Mouse (Mus musculus): ENCODE measurements at regions not wholly inside any gene's neighbourhood (a gene's known extent, or its start where the extent isn't known, plus 50 kb on each side); places are given as distances from the start of the nearest gene placed in this dataset.
"Not testable (repeated sequence)": the region's sequence is repeated elsewhere in the genome, so short reads cannot be mapped to it uniquely, and the experiment has no call there.

DNA sequence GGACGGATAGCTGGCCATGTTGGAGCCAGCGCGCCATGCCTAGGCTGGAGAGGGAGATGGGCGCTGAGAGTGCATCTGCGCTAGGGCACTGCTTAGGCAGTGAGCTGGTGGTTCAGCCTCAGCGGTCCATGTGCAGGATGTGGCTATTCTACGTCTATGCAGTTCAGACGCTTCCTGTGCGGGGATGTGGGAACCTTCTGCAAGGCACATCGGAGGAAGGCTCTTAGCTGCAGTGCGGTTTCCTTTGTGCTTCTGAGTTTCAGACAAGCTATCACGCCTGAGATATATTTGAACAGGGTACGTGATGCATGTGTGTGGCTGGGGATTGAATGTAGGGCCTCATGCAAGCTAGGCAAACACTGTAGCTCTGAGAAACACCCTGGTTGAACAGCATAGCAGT is 54.4 kb upstream of the Lrpprc start:
- in situ Hi-C loops (cut with MboI; ENCODE audit: unreplicated experiment in 2 of 2) = loop anchor here (25.0 kb wide), 3 partner anchors 1217 to 1967 kb away; partner anchors contain the start of gene Gm10309 (in 1 of the 2)

DNA sequence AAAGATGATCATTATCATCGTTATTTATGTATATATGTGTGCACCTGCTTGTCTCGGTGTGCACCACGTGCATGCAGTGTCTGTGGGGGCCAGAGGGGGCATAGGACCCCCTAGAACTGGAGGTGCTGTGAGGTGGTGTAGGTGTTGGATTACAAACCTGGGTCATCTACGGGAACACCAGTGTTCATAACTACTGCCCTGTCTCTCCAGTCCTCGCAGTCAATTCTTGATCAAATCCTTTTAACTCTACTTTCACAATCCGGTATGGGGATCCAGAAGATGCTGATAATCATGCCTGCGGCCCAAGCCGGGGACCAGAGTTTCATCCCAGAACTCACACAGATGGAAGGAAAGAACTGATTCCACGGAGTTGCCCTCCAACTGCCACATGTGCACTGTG is 55.6 kb upstream of the Lrpprc start:
- in situ Hi-C loops (cut with MboI; ENCODE audit: unreplicated experiment in 2 of 2) = loop anchor here (25.0 kb wide), 3 partner anchors 1216 to 1966 kb away; partner anchors contain the start of gene Gm10309 (in 1 of the 2)

DNA sequence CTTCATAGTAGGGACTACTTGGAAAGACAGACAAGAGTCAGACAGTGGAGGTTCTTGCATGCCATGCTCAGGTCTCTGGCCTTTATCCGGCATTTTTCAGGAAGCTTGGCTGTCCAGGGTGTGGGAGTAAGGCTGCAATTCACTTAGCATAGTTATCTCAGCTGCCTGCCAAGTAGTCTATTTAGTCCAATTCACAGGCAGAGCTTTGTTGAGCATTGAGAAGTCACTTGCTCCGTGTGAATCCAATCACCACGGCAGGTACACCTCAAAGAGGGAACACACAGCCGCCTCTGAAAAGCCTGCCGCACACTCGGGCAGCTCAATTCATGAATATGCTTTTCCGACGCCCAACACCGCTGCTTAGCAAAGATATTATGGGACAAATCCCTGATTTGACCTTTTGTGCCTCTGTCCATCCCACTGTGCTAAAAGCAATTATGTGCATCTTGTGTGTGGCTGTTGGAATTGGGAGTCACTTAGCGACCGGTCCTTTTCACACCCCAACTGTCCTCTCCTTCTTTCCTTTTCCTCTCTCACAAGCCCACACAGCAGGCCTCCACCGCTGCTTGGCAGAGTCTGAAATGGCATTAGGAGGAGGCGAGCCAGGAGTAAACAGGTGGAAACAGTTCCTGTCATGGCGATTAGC is 57.9 kb upstream of the Lrpprc start:
- in situ Hi-C loops (cut with MboI; ENCODE audit: unreplicated experiment in 2 of 2) = loop anchor here (25.0 kb wide), 3 partner anchors 1214 to 1964 kb away; partner anchors contain the start of gene Gm10309 (in 1 of the 2)

DNA sequence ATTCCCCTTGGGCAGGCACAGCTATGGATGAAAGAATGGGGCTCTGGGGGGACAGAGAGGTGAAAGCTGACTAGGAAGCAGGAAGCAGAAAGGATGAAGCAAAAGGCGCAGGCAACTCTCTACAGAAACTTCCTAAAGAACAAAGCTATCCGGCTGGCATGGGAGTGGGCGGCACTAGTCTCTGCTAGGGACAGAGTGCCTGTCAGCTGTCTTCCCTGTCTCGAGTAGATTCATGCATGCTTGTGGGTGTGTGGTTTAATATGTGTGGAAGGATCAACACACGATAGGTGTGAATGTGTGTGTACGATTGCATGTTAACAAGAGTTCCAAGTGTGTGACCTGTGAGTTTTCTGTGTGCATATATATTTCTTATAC is 58.4 kb upstream of the Lrpprc start:
- in situ Hi-C loops (cut with MboI; ENCODE audit: unreplicated experiment in 2 of 2) = loop anchor here (25.0 kb wide), 3 partner anchors 1213 to 1963 kb away; partner anchors contain the start of gene Gm10309 (in 1 of the 2)

DNA sequence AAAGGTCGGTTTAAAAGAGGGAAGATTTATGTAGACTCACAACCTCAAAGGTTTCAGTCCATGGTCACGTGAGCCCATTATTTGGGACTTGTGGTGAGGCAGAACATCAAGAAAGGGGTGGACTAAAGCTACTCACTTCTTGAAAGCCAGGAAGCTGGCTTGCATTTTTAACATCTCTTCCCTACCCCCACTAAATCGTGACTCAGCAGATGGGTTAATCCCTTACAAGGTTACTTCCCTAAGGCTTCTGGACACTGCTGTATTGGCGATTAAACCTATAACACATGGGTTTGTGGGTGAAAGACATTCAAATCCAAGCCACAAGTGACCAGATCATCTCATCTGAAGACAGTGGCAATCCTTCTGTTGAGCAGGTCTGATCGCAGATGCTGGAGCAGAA is 59.9 kb upstream of the Lrpprc start:
- in situ Hi-C loops (cut with MboI; ENCODE audit: unreplicated experiment in 2 of 2) = no loop called here

DNA sequence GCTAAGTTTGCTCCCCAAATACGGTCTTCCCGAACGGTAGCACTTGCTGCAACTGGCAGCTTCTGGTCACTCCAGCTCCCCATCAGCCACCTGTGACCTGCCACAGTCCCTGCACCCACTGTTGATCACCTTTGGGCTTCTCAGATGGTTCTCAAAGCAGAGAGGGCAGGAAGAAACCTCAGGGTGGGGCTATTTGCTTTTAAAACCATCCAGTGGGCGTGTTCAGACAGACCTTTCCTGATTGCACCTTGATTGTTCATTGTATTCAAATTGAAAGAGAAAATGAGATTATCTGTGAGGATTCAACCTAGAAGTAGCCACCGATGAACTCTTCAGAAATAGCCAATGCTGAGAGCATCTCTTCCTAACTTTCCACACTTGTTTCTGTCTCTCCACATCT is 60.3 kb upstream of the Lrpprc start:
- in situ Hi-C loops (cut with MboI; ENCODE audit: unreplicated experiment in 2 of 2) = no loop called here

DNA sequence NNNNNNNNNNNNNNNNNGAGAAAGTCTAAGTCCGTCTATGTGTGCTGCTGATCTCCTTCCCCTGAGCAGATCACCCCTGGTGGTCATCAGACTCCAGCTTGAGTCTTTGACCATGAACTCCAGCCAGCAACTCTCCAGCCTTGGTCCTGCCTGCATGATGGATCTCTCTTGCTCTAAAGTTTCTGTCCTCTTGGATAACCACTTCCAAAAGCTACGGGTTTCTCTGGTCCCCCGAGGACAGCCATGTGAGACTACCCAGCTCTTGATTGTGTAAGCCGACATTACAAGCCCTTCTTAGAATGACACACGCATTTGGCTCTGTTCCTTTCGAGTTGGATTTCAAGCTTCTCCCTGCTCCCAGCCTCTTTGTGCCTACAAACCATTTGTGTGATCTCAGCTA is 66.4 kb upstream of the Lrpprc start:
- in situ Hi-C loops (cut with MboI; ENCODE audit: unreplicated experiment in 2 of 2) = no loop called here

DNA sequence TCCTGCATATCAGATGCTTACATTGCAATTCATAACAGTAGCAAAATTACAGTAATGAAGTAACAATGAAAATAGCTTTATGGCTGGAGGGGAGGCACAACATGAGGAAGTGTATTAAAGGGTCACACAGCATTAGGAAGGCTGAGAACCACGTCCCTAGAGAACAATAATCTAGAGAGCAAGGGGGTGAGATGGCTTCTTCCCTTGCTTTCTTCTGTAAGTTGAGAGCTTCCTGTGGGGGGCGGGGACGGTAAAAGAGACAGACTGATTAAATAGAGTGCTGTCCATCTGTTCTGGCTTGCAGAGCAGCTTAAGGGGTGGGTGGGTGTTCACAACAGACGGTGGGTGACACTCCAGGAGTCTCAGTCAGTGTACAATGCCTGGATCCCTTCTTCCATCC is 68.2 kb upstream of the Lrpprc start:
- in situ Hi-C loops (cut with MboI; ENCODE audit: unreplicated experiment in 2 of 2) = no loop called here

DNA sequence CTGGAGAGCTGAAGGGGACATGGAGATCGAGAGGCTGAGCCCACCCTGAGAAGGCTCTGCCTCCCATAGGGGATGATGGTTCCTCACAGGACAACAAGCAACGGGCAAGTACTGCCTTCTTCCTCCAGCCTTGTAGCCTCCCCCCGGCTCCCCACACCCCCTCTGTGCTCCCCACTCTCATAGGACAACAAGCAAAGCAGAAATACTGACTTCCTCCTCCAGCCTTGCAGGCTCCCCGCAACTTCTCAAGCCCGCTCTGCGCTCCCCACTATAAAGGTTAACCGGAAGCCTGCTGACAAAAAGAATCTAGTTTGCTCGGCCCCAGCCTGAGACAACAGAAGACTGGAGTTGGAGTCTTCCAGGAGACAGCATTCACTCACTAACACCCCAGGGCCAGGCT is 69.3 kb upstream of the Lrpprc start:
- in situ Hi-C loops (cut with MboI; ENCODE audit: unreplicated experiment in 2 of 2) = no loop called here

DNA sequence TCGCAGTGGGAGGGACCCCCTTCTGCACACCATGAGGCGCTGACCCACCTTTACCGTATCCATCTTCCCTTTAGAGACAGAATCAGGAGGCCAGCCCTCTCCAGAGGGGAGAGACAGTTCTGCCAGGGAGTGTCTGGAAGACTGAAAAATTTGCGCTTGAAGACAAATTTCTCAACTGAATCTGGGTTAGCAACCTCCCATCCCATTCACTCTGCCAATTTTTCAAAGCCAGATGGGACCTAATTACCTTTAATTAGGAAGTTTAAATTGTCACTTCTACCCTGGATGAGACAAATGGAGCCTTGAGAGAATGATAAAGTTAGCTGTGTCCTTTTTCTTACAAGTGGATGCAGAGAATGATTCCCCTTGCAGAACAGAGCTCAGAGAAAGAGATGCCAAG is 70.2 kb upstream of the Lrpprc start:
- in situ Hi-C loops (cut with MboI; ENCODE audit: unreplicated experiment in 2 of 2) = no loop called here

DNA sequence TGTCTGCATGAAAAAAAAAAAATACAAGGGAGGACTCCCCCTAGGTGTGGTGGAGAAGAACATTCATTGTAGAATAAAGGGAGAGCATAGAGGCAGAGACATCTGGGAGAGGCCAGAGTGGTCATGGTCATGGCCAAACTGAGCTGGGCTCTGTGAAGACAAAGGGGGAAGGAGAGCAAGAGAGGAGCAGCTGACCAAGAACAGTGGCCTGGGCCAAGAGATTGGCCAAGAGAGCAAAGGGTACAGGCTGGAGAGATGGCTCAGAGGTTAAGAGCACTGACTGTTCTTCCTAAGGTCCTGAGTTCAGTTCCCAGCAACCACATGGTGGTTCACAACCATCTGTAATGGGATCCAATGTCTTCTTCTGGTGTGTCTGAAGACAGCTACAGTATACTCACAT is 73.6 kb upstream of the Lrpprc start:
- in situ Hi-C loops (cut with MboI; ENCODE audit: unreplicated experiment in 2 of 2) = not testable (repeated sequence)

DNA sequence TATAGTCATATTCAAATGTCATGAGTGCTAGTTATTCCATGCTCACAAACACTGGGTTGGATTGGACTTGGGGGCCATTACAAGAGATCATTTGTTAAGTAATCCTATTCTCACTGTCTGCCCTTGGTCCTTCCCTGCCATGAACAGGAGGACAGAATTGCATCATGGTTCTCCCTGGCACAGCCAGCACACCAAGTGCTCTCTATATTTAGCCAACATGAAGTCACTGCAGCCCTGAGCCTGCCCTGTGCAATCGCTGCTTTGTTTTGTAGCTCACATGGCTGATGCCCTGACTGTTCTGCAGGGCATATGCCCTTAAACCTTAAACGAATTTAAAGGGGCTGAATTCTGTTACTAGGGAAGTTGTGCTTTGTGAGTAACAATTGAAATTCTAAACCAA is 74.6 kb upstream of the Lrpprc start:
- in situ Hi-C loops (cut with MboI; ENCODE audit: unreplicated experiment in 2 of 2) = no loop called here

DNA sequence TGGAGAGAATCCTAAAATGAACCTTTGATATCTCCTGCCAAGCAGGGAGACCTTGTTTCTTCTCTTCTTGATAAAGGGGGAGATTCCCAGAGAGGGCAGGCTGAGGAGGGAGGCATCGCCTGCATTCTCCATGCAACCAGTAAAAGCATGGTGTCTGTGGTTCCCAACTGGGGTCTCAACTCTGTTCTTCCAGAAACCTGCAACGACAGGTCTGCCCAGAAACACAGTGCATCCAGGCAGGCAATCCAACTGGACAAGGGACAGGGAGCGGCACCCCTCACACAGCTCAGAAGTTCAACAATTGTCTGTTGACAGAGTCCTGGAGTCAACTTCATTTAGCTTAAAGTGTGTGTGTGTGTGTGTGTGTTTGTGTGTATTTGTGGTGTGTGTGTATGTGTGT is 75.0 kb upstream of the Lrpprc start:
- in situ Hi-C loops (cut with MboI; ENCODE audit: unreplicated experiment in 2 of 2) = no loop called here

DNA sequence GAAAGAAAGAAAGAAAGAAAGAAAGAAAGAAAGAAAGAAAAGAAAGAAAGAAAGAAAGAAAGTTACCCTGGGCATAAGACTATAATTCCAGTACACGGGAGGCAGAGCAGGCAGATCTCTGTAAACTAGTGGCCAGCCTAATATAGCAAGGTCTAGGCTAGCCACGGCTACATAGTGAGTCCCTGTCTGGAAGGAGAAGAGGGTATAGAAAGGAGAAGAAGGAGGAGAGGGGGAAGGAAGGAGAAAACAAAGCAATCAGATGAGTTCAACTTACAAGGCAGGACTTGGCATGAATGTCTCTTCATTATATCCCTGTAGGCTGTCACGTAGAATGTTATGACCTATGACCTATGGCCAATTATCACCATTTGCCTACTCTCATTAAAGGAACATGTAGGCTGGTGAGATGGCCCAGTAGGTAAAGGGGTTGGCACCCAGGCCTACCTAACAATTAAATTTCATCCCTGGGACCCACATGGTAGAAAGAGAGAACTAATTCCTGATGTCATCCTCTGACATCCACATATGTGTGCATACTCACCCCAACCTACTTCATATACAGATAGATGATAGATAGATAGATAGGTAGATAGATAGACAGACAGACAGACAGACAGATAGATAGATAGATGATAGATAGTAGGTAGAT is 78.6 kb upstream of the Lrpprc start:
- in situ Hi-C loops (cut with MboI; ENCODE audit: unreplicated experiment in 2 of 2) = no loop called here

DNA sequence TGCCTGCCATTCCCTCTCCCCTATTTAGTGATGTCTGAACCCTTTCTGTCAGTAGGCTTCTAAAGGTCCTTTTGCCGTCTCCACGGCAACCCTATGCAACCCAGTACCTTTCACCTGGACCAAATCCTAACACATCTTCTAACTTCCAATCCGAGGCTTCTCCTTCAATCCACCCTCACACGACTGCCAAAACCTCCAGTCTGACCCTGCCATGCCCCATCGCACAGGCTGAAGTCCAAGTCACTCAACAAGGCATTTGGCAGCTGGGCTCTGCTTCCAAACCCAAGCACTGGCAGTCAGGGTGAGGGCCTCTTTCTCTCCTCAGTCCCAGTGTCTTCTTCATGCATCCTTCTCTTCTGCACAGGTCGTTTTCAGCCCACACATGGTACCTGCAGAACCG is 83.0 kb upstream of the Lrpprc start:
- in situ Hi-C loops (cut with MboI; ENCODE audit: unreplicated experiment in 2 of 2) = loop anchor here (10.0 kb wide), 3 partner anchors 221 to 761 kb away; partner anchors contain the start of genes Camkmt (in 1 of the 2) and Prepl (in 1 of the 2)

DNA sequence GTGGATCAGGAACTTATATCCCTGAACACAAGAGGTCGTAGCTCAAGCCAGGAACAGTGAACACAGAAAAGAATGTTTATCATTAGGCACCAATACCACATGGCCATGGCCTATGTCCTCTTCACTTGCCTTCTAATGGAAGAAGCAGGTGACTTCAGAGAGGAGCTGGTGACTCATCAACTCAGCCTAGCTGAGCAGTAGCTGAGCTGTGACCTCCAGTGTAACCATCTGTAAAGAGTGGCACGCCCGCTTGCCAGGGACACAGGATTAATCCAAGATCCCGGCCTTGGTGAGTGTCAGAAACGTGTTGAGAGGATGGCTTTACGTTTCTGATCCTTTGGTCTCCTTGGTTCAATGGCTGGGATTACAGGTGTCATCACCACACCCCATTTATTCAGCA is 82.0 kb upstream of the Ppm1b start:
- in situ Hi-C loops (cut with MboI; ENCODE audit: unreplicated experiment in 2 of 2) = loop anchor here (10.0 kb wide), 3 partner anchors 220 to 760 kb away; partner anchors contain the start of genes Camkmt (in 1 of the 2) and Prepl (in 1 of the 2)

DNA sequence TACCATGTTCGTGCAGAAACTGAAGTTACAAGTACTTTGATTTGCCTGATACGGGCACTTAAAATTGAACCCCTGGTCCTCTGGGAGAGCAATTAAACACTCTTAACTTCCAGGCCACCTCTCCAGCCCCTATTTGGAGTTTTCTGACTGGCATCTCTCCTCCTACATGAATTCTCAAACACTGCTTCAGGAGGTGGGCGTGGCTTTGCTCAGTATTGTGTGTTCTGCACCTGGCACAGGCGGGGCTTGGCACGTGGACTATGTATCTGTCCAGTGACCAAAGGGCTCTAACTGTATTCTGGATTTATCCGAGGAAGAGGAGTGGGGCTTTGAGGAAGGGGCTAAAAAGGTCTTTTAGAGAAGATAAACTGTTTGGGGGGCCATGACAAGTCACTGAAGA is 81.5 kb upstream of the Ppm1b start:
- in situ Hi-C loops (cut with MboI; ENCODE audit: unreplicated experiment in 2 of 2) = loop anchor here (5.0 to 10.0 kb wide), 5 partner anchors 220 to 760 kb away; partner anchors contain the start of genes Camkmt (in 1 of the 2) and Prepl (in 1 of the 2)

DNA sequence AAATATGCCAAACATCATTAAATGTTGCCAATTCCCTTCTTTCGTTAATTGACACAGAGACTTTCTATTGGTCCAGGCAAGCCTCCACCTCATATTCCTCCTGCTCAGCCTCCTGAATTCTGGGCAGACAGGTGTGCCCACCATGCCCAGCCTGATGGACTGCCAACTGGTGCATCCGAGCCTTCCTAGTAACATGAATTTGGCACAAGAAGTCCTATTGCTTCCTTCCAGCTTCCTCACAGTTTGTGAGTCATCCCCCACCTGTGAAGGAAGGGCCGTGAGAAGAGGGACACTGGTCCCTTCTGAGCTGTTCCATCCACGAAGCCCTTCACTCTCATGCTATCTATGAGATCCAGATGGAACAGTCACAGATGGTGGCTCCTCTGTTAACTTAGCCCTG is 80.5 kb upstream of the Ppm1b start:
- in situ Hi-C loops (cut with MboI; ENCODE audit: unreplicated experiment in 2 of 2) = loop anchor here (5.0 to 10.0 kb wide), 5 partner anchors 219 to 759 kb away; partner anchors contain the start of genes Camkmt (in 1 of the 2) and Prepl (in 1 of the 2)

DNA sequence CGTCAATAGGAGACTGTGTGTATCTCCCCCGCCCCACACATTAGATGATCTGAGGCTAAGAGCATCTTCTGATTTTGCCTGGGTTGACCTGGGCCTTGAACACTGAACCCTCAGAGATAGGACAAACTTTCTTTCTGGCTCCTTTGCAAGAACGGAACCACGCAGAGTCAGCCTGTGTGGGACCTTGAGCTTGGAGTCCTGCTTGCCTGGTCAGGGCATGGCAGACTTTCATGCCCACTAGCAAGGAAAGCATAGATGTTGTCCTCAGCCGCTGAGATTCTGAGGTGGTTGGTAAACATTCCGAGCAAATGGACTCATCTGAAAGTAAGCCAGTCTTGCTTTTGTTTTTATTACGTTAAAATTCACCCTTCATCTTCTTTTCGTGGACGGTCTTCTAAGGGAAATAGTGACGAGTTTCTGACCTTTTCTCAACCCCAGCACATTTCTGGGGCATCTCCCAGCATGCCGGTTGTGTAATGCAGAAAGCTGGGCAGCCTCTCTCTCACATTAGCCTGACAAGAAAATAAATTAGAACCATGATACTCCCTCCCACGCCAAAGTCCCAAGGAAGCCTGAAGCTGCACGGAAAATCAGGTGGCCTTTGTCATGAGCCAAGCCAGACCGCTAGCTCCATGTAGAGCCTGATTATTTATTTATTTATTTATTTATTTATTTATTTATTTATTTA is 79.2 kb upstream of the Ppm1b start:
- in situ Hi-C loops (cut with MboI; ENCODE audit: unreplicated experiment in 2 of 2) = loop anchor here (5.0 to 10.0 kb wide), 5 partner anchors 217 to 757 kb away; partner anchors contain the start of genes Camkmt (in 1 of the 2) and Prepl (in 1 of the 2)

DNA sequence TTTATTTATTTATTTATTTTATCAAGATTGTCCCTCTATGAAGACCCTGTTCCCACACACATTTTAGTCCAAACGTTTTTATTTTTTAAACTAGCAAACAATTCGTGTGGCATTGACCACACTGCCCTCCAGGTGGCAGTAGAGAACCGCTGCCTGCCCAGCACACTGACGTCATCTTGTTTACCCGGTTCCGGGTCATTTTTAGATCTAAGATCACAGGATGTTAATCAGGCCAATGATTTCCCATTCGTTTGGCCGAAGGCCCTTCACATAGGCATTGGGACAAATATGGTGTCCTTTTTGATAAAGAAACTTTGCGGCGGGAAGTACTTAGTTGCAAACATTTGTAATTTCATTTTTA is 78.7 kb upstream of the Ppm1b start:
- in situ Hi-C loops (cut with MboI; ENCODE audit: unreplicated experiment in 2 of 2) = loop anchor here (5.0 to 10.0 kb wide), 5 partner anchors 217 to 757 kb away; partner anchors contain the start of genes Camkmt (in 1 of the 2) and Prepl (in 1 of the 2)

DNA sequence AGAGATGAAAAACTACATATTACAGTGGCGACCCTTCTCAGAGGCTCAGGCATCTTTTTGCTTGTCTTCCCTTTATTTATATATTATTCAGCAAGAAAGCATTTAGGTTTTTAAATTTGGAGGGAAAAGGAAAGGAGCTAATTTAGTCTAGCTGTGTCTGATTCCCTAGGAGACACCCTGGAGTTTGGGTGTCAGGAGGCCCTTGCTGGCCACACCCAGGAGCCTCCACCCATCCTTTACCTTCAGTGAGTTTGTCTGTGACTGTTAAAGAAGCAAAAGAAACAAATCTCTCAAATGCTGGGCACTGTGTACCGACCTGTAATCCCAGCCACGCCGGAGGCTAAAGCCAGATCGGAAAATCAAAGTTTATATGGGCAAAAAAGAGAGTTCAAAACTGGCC is 78.2 kb upstream of the Ppm1b start:
- in situ Hi-C loops (cut with MboI; ENCODE audit: unreplicated experiment in 2 of 2) = loop anchor here (5.0 to 10.0 kb wide), 5 partner anchors 216 to 756 kb away; partner anchors contain the start of genes Camkmt (in 1 of the 2) and Prepl (in 1 of the 2)

Measured in v-Abl transformed pro-B cells (cell line).